Mouse (Mus musculus) hindbrain, postnatal 0 days (tissue): Measurements from ENCODE around the gene Gp1bb. TPM values are rescaled to one million over a fixed set of nuclear protein-coding genes. Genes with fewer than 3 reads are reported as not detected.

Source experiments
- ATAC-seq: fragments of 200-750 bp; cut with Nextera tagmentation; 2 replicates; pipeline ENCODE4 v1.8.0; 2017; ENCODE audit warnings: mild to moderate bottlenecking, moderate TSS enrichment, moderate library complexity
- DNase-seq: peaks from one replicate; pipeline ENCODE4 v3.0.0-alpha.2; 2015; ENCODE audit warnings: low spot score
- H3K27ac ChIP-seq: fragments of 300-500 bp; sonication (generic); 2 replicates; pipeline ENCODE4 v1.5.1; 2014; ENCODE audit warnings: mild to moderate bottlenecking
- H3K27me3 ChIP-seq: fragments of 300-500 bp; sonication (generic); 2 replicates; pipeline ENCODE4 v1.6.1; 2014; ENCODE audit warnings: low read length, mixed read lengths; ENCODE audit not compliant: insufficient read depth
- H3K36me3 ChIP-seq: fragments of 300-500 bp; sonication (generic); 2 replicates; pipeline ENCODE4 v1.6.1; 2014; ENCODE audit warnings: low read length, mixed read lengths; ENCODE audit not compliant: insufficient read depth
- H3K4me1 ChIP-seq: fragments of 300-500 bp; sonication (generic); 2 replicates; pipeline ENCODE4 v1.6.1; 2014; ENCODE audit warnings: antibody characterized with exemption, low read length, mixed read lengths; ENCODE audit not compliant: insufficient read depth
- H3K4me2 ChIP-seq: fragments of 300-500 bp; sonication (generic); 2 replicates; pipeline ENCODE4 v1.6.1; 2014; ENCODE audit warnings: low read depth, mild to moderate bottlenecking, low read length, moderate library complexity, mixed read lengths
- H3K4me3 ChIP-seq: fragments of 300-500 bp; sonication (generic); 2 replicates; pipeline ENCODE4 v1.5.1; 2014; ENCODE audit warnings: low read length
- H3K9ac ChIP-seq: fragments of 300-500 bp; sonication (generic); replicated peaks from 2 replicates; pipeline ENCODE4 v1.6.1; 2014; ENCODE audit warnings: mild to moderate bottlenecking, low read length, moderate library complexity, mixed read lengths
- H3K9me3 ChIP-seq: fragments of 300-500 bp; sonication (generic); 2 replicates; pipeline ENCODE4 v1.6.1; 2016; ENCODE audit warnings: low read length, mixed read lengths
- CTCF ChIP-seq: IDR thresholded peaks from 2 replicates; pipeline ENCODE4 v1.5.1; 2016; ENCODE audit warnings: antibody characterized with exemption, control low read depth, low read depth
- WGBS: fragments of 180-500 bp; shearing (Covaris S2); extraction: QIAGEN DNeasy Blood & Tissue Kit; methylation state at CpG from one replicate; pipeline ENCODE4 v1.1.7; 2014; 5-methylcytosine and 5-hydroxymethylcytosine counted together
- polyA plus RNA-seq: library from polyadenylated mRNA; unstranded; fragments of >200 nt; fragmentation: Nextera tagmentation; extraction: Ambion mirVana; gene quantifications from 2 replicates; pipeline ENCODE4 v1.2.1, GENCODE M21; 2015
- total RNA-seq: library from RNA; depleted of rRNA; stranded (reverse); fragments of >200 nt; gene quantifications from 2 replicates; pipeline ENCODE4 v1.2.3, GENCODE M21; 2014

The Gp1bb gene
- total and polyA plus RNA-seq, 2 experiments from 2014 or later = 10.1 to 30.8 TPM

GRCm38 (mm10) chr16:18645329-18645728 is 23.1 kb upstream of the Gp1bb start:
- Histone ChIP-seq H3K9me3 (no peaks in the 10 kb centered on the region), H3K27me3 (no peaks in the 10 kb centered on the region), H3K4me3 (no peak overlapping the region), H3K9ac (no peak overlapping the region), H3K27ac (no peak overlapping the region), H3K4me2 (no peak overlapping the region), H3K36me3 (no peaks in the 10 kb centered on the region), H3K4me1 (no peaks in the 10 kb centered on the region)
- DNase-seq (no peak), ATAC-seq (no peak)
- no peak for TF ChIP-seq CTCF
- 77% methylated on average over 6 of the region's 6 CpGs for WGBS

DNA sequence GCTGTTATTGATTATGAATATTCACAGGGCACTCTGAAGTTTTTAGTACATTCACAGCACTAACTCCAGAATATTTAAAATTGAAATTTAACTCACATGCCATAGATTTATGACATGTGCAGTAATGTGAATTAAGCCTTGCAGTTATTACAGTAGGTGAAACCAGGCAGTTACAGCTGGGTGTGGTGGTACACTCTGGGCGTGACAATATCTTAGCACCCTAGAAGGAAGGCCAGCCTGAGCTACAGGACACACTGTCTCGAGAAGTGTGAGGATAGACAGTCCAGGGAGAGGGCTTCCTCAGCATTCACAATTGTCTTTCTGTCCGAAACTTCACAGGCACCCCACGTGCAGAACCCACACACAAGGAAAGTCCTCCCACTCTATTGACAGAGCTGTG is 22.3 kb upstream of the Gp1bb start:
- H3K36me3 ChIP-seq = no peaks in the 10 kb centered on the region
- no peak overlapping the region for H3K9ac ChIP-seq
- ATAC-seq (no peak), DNase-seq (no peak)
- H3K9me3 ChIP-seq = no peaks in the 10 kb centered on the region
- H3K4me3 ChIP-seq = no peak overlapping the region
- H3K4me2 ChIP-seq = no peak overlapping the region
- no peak for TF ChIP-seq CTCF
- no peaks in the 10 kb centered on the region for H3K4me1 ChIP-seq
- no peak overlapping the region for H3K27ac ChIP-seq
- 74% methylated on average over 4 of the region's 4 CpGs for WGBS
- H3K27me3 ChIP-seq = no peaks in the 10 kb centered on the region

DNA sequence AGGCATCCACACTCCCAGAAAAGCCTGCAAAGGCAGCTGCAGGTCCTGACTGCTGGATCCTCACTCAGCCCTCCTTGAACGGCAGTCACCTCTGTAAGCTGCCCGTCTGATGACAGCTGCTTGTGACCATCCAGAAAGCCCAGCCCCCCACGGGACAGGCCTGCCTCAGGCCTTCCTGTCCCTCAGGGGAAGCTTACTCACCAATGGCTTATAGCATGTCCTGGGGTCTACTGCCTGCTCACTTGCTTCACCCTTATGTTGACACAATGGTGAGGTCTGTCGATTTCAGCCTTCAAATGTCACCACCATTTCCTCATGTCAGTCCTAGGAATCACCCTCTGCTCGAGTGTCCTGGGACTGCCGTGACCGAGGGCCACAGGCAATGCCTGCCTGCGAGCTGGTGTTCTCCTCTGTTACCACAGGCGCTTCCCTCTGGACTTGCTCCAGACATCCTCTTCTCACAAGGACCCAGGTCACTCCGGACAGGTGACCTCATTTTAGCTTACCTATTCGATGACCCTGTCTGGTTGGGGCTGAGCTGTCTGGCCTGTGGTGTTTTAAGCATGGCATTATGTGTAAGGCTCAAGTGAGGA is 21.3 kb upstream of the Gp1bb start:
- H3K36me3 ChIP-seq = no peaks in the 10 kb centered on the region
- ATAC-seq (no peak), DNase-seq (no peak)
- H3K27ac ChIP-seq = no peak overlapping the region
- TF ChIP-seq CTCF = no peak
- no peak overlapping the region for H3K9ac ChIP-seq
- no peaks in the 10 kb centered on the region for H3K27me3 ChIP-seq
- no peaks in the 10 kb centered on the region for H3K4me1 ChIP-seq
- H3K9me3 ChIP-seq = no peaks in the 10 kb centered on the region
- no peak overlapping the region for H3K4me3 ChIP-seq
- WGBS = 78% methylated on average over 11 of the region's 11 CpGs
- no peak overlapping the region for H3K4me2 ChIP-seq

DNA sequence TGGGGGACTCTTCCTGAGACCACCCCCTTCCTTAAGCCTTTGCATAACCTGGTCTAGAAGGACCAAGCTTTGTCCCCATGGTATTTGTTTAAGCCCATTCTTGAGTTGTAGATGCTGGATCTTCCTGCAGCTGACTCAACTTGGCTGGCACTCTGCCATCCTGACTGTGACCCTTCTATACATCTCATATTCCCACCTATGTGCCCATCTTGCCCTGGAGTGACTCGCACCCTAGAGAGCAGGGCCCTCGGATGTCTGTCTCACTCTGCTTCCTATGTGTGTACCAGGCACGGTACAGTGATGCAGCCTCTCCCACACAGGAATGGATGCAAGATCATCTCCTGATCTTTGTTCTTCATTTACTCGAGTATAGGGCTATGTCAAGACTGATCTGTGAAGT is 20.7 kb upstream of the Gp1bb start:
- no peaks in the 10 kb centered on the region for H3K4me1 ChIP-seq
- no peak for DNase-seq
- H3K27me3 ChIP-seq = no peaks in the 10 kb centered on the region
- no peak overlapping the region for H3K4me2 ChIP-seq
- no peak for TF ChIP-seq CTCF
- ATAC-seq = no peak
- H3K9me3 ChIP-seq = no peaks in the 10 kb centered on the region
- H3K4me3 ChIP-seq = no peak overlapping the region
- no peak overlapping the region for H3K27ac ChIP-seq
- 85% methylated on average over 4 of the region's 4 CpGs for whole genome bisulfite sequencing
- no peaks in the 10 kb centered on the region for H3K36me3 ChIP-seq
- H3K9ac ChIP-seq = no peak overlapping the region

DNA sequence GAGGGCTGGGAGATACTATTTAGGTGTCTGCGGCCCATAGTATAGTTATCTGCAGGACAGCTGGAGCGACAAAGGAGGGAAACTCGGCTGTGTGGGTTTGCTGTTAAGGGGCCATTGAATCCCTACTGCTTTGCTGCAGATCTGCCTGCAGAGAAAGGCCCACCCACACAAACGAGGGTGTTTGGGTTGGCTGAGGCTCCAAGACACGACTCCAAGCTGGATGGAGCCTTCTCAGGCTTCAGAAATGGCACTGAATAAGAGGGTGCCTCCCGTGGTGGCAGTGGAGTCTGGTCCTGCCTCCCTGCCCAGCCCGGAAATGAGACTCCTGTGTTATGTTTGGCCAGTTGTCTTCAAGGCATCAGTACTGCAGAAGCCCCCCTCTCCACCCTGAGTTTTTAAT is 20.1 kb upstream of the Gp1bb start:
- DNase-seq (no peak), ATAC-seq (no peak)
- Histone ChIP-seq H3K4me2 (no peak overlapping the region), H3K4me1 (no peaks in the 10 kb centered on the region), H3K36me3 (no peaks in the 10 kb centered on the region), H3K4me3 (no peak overlapping the region), H3K9me3 (no peaks in the 10 kb centered on the region), H3K27me3 (no peaks in the 10 kb centered on the region), H3K27ac (no peak overlapping the region), H3K9ac (no peak overlapping the region)
- TF ChIP-seq CTCF = no peak
- 52% methylated on average over 7 of the region's 7 CpGs for WGBS

- ATAC-seq (no peak), DNase-seq (no peak)
- Histone ChIP-seq H3K36me3 (no peaks in the 10 kb centered on the region), H3K4me2 (no peak overlapping the region), H3K9me3 (no peaks in the 10 kb centered on the region), H3K27me3 (no peaks in the 10 kb centered on the region), H3K4me1 (no peaks in the 10 kb centered on the region), H3K4me3 (no peak overlapping the region), H3K9ac (no peak overlapping the region), H3K27ac (no peak overlapping the region)
- 84% methylated on average over 1 of the region's 1 CpGs for WGBS
- no peak for TF ChIP-seq CTCF
These were observed 17.3 kb upstream of the Gp1bb start for GRCm38 (mm10) chr16:18639382-18639929.

DNA sequence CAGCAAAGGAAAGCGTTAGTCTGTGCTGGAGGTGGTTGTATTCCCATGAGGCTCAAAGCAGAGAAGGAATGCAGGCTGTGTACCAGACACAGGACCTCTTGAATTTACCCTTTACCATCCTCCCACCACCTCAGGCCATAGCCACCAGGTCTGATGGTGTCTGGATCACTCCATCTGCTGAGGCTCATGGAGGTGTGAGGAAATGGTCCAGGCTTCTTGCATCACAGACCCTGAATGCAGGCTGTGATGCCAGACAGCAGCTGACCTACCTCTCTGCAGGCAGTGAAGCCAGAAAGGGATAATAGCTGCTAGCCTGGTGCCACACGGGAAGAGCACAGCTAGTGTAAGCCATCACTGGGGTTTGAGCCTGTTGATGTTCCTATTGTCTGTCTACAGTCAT is 16.2 kb upstream of the Gp1bb start:
- Histone ChIP-seq H3K9ac (no peak overlapping the region), H3K4me2 (no peak overlapping the region), H3K4me3 (no peak overlapping the region), H3K9me3 (no peaks in the 10 kb centered on the region), H3K27ac (no peak overlapping the region), H3K27me3 (no peaks in the 10 kb centered on the region), H3K4me1 (no peaks in the 10 kb centered on the region), H3K36me3 (no peaks in the 10 kb centered on the region)
- no peak for TF ChIP-seq CTCF
- 47% methylated on average over 2 of the region's 2 CpGs for WGBS
- ATAC-seq (no peak), DNase-seq (no peak)
